Mouse (Mus musculus) embryonic facial prominence, embryonic 10.5 days (tissue): ENCODE results near the gene Pcsk2. TPM values are rescaled to one million over a fixed set of nuclear protein-coding genes. Genes with fewer than 3 reads are reported as not detected.
A peak's percentile ranks its signal among the peaks of the same experiment; 100 is the strongest.

Experiments used
- DNase-seq: peaks from one replicate; pipeline ENCODE4 v3.0.0-alpha.2; 2017; ENCODE audit warnings: low spot score
- H3K27ac ChIP-seq: fragments of 300-500 bp; sonication (generic); replicated peaks from 2 replicates; pipeline ENCODE4 v1.5.1; 2016; ENCODE audit warnings: mild to moderate bottlenecking
- H3K27me3 ChIP-seq: fragments of 300-500 bp; sonication (generic); replicated peaks from 2 replicates; pipeline ENCODE4 v1.6.1; 2016; ENCODE audit warnings: low read depth, mild to moderate bottlenecking; ENCODE audit not compliant: poor library complexity, severe bottlenecking
- H3K36me3 ChIP-seq: fragments of 300-500 bp; sonication (generic); replicated peaks from 2 replicates; pipeline ENCODE4 v1.6.1; 2016; ENCODE audit warnings: mild to moderate bottlenecking, moderate library complexity
- H3K4me1 ChIP-seq: fragments of 300-500 bp; sonication (generic); 2 replicates; pipeline ENCODE4 v1.6.1; 2016
- H3K4me3 ChIP-seq: fragments of 300-500 bp; sonication (generic); 2 replicates; pipeline ENCODE4 v1.5.1; 2016; ENCODE audit warnings: mild to moderate bottlenecking, moderate library complexity
- H3K9me3 ChIP-seq: fragments of 300-500 bp; sonication (generic); 2 replicates; pipeline ENCODE4 v1.6.1; 2016; ENCODE audit warnings: mild to moderate bottlenecking
- WGBS: fragments of 180-500 bp; shearing (Covaris S2); methylation state at CpG from one replicate; pipeline ENCODE4 v1.1.7; 2016; 5-methylcytosine and 5-hydroxymethylcytosine counted together
- polyA plus RNA-seq: library from polyadenylated mRNA; unstranded; fragments of >200 nt; fragmentation: Nextera tagmentation; extraction: Ambion mirVana; gene quantifications from 2 replicates; pipeline ENCODE4 v1.2.1, GENCODE M21; 2016

Pcsk2 gene
- polyA plus RNA-seq, 1 experiment from 2014 or later: 0.93 TPM

DNA sequence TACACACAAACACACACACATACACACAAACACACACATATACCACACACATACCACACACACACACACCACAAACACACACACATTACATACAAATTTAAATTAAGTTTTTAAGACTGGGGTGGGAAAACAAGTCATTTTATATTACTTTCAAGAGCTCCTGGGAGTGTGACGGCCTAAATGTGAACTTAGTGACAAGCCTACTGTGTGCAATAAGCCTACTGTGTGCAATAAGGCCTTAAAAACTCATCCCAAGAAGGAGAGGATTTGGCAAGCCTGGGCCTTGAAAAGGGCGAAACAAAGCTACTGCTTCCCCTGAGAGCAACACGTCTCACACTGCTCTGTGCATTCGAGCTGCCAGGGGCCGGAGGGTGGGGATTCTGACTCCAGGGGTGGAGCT is 286.8 kb downstream of the Pcsk2 start:
- Histone ChIP-seq H3K9me3 (no peaks in the 10 kb centered on the region), H3K27ac (no peak overlapping the region), H3K4me1 (peaks cover 24% of the 10 kb centered on the region), H3K27me3 (no peaks in the 10 kb centered on the region), H3K36me3 (no peaks in the 10 kb centered on the region), H3K4me3 (no peak overlapping the region)
- DNase-seq: no peak
- 76% methylated on average over 5 of the region's 5 CpGs for WGBS

DNA sequence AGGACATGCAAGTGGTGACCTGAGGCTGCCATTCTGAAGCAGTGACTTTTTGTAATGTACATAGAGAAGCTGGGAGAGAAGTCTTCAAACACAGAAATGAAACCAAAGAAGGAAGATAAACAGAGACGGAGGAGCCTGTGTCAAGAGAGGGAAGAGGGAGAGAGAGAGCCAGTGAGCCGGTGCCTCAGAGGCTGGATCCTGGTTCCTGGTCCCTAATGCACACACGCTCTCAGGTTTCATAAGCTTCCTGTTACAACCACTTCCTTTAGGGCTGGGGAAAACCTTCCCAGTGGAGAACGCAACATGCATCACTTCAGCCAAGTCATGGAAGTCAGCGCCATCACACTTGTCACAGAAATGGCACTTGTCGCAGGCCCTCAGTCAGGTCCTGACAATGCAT is 288.1 kb downstream of the Pcsk2 start:
- Histone ChIP-seq H3K9me3 (no peaks in the 10 kb centered on the region), H3K4me1 (peaks cover 24% of the 10 kb centered on the region), H3K36me3 (no peaks in the 10 kb centered on the region), H3K4me3 (no peak overlapping the region), H3K27ac (no peak overlapping the region; the same call in 1 of the 2 replicates), H3K27me3 (no peaks in the 10 kb centered on the region)
- WGBS: 66% methylated on average over 6 of the region's 6 CpGs
- DNase-seq: no peak

DNA sequence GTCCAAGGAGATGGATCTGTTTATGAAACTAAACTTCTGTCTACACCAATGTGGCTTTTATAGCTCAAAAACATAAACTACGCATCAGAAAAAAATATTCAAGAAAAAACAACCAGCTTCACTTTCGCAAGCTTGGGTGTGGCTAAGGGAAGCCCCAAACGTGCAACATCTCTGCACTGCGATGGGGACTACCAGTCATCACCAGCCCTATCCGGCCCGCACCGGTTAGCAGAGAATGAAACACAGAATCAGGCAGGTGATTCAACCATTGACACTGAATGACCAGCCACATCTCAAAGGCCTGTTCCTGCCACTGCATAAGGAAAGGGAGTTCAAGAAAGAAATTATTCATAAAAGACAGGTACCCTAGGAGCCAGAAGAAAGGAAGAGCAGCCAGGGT is 289.9 kb downstream of the Pcsk2 start:
- no peak for DNase-seq
- H3K27ac ChIP-seq: no peak overlapping the region
- H3K27me3 ChIP-seq: no peaks in the 10 kb centered on the region
- H3K36me3 ChIP-seq: no peaks in the 10 kb centered on the region
- 88% methylated on average over 7 of the region's 7 CpGs for WGBS
- no peaks in the 10 kb centered on the region for H3K9me3 ChIP-seq
- H3K4me3 ChIP-seq: no peak overlapping the region
- H3K4me1 ChIP-seq: peaks cover 24% of the 10 kb centered on the region

DNA sequence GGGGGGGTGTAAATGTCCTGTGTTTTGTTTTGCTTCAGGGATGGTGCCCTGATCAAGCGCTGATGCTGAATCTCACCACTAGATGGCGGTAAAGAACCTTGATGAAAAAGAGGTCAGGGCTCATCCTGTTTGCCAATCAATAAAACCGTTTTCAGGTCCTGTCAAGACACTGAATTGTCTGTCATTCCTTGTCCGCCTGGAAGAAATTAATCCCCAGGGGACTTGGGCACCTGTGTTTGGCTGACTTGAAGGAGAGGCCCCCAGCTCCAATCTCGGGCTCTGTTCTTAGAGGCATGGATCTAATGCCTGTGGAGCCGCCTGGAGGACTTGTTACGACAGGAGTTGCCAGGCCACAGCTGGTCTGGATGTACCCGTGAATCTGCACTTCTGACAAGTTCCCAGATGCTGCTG is 291.3 kb downstream of the Pcsk2 start:
- peaks cover 15% of the 10 kb centered on the region for H3K4me1 ChIP-seq
- DNase-seq: peak; percentile 74
- H3K4me3 ChIP-seq: peak overlapping the region; percentile 47
- no peaks in the 10 kb centered on the region for H3K27me3 ChIP-seq
- no peak overlapping the region; the same call in 1 of the 2 replicates for H3K27ac ChIP-seq
- no peaks in the 10 kb centered on the region for H3K9me3 ChIP-seq
- H3K36me3 ChIP-seq: no peaks in the 10 kb centered on the region
- 1% methylated on average over 8 of the region's 8 CpGs for WGBS

DNA sequence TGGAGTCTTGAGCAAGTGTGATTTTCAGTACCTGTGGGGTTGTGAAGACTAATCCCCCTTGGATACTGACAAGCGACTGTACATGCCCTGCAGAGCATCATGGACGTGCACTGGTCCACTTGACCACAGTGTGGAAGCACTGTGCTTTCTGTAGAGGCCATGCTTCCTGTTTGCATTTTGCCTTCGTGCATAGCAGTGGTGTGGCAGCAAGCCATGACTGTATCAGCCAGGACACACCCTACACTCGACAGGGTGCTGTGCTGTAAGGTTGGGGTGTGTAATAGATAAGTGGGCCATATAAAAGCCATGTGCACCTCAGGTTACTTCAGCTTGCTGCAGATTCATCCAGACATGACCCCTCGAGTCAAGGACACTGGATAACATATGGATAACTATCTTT is 292.7 kb downstream of the Pcsk2 start:
- no peak for DNase-seq
- Histone ChIP-seq H3K4me3 (no peak overlapping the region), H3K4me1 (peaks cover 14% of the 10 kb centered on the region), H3K27ac (no peak overlapping the region), H3K27me3 (no peaks in the 10 kb centered on the region), H3K9me3 (no peaks in the 10 kb centered on the region), H3K36me3 (no peaks in the 10 kb centered on the region)
- WGBS: 70% methylated on average over 5 of the region's 5 CpGs

DNA sequence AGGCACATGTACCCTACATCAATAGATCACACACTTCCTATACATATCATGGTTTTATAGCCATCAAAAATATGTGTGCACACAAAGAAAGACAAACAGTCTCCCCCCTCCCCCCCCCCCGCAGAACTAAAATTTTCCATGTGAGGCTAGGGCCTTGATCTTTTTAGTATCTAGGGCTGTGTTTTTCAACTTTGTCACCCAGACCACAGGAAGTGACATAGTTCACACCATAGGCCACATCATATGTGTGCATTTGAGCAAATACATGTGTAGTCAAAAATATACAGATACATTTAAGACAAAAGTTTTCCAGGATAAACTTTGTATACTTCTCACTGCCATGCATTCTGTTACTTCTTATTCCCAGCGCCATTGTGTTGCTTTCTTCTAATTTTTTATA is 293.5 kb downstream of the Pcsk2 start:
- Histone ChIP-seq H3K9me3 (no peaks in the 10 kb centered on the region), H3K4me1 (peaks cover 6% of the 10 kb centered on the region), H3K27me3 (no peaks in the 10 kb centered on the region), H3K27ac (no peak overlapping the region), H3K4me3 (no peak overlapping the region), H3K36me3 (no peaks in the 10 kb centered on the region)
- no peak for DNase-seq
- WGBS: 83% methylated on average over 2 of the region's 2 CpGs

DNA sequence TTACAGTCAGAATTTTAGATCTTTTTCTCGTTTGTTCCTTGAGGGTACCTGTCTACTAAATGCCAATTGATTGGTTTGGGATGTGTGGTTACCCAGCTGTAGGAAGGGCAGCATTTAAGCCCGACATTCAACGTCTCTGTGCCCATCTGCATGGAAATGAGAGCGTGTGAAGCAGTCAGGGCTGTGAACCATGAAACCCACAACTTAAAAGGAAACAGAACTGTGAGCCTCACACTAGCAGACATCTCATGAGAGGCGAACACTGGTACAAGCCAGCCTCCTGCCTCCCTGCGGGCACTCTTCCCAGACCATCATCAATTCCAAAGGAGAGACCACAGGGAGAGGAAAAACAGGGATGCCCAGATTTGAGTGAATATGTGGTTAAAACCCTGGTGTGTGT is 294.9 kb downstream of the Pcsk2 start:
- 86% methylated on average over 6 of the region's 6 CpGs for WGBS
- DNase-seq: no peak

DNA sequence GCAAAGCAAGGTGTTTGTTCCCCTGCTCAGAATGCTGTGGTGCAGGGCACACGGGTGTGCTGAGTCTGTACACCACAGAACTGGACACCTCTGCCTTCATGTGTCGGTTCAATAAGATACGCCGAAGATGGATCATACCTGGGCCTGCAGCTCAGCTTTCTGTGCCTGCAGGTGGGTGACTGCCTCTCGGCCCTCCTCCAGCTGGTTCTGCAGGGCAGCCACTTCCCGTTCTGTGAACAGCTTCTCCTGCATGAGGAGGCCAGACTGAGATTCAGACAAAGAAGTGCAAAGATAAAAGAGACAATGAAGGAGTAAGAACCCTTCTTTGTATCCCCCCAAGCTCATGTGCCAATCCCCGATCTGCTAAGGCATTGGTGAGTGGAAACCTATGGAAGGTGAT is 295.6 kb downstream of the Pcsk2 start:
- Histone ChIP-seq H3K27ac (no peak overlapping the region), H3K4me3 (no peak overlapping the region)
- WGBS: 87% methylated on average over 7 of the region's 7 CpGs

More for the DNA sequence above, 294.9 kb downstream of the Pcsk2 start:
- Histone ChIP-seq H3K27me3 (no peaks in the 10 kb centered on the region), H3K36me3 (no peaks in the 10 kb centered on the region), H3K4me1 (peaks cover 5% of the 10 kb centered on the region), H3K4me3 (no peak overlapping the region), H3K9me3 (no peaks in the 10 kb centered on the region), H3K27ac (no peak overlapping the region)

DNA sequence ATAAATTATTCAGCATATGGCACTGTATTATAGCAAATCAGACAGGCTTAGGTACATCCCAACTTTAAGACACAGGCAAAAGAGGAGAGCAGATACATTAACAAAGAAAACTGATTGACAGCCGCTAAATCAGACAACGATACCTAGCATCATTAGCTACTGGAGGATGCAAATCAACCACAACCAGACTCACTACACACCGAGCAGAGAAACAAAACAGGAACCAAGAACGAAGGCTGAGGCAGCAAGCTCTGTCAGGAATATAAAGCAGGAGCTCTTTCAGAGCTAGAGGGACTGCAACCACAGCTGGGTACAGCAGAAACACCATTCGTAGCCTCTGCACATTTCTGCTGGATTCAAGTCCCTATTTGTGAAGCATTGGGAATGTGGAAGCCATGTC is 298.8 kb downstream of the Pcsk2 start:
- no peaks in the 10 kb centered on the region for H3K9me3 ChIP-seq
- no peak for DNase-seq
- H3K4me3 ChIP-seq: no peak overlapping the region
- no peak overlapping the region for H3K27ac ChIP-seq
- no peaks in the 10 kb centered on the region for H3K36me3 ChIP-seq
- no peaks in the 10 kb centered on the region for H3K27me3 ChIP-seq
- 82% methylated on average over 5 of the region's 5 CpGs for WGBS
- H3K4me1 ChIP-seq: peaks cover 6% of the 10 kb centered on the region; the same call in 1 of the 2 replicates

More for the DNA sequence above, 295.6 kb downstream of the Pcsk2 start:
- Histone ChIP-seq H3K27me3 (no peaks in the 10 kb centered on the region), H3K36me3 (no peaks in the 10 kb centered on the region), H3K9me3 (no peaks in the 10 kb centered on the region), H3K4me1 (peaks cover 5% of the 10 kb centered on the region)
- DNase-seq: no peak

DNA sequence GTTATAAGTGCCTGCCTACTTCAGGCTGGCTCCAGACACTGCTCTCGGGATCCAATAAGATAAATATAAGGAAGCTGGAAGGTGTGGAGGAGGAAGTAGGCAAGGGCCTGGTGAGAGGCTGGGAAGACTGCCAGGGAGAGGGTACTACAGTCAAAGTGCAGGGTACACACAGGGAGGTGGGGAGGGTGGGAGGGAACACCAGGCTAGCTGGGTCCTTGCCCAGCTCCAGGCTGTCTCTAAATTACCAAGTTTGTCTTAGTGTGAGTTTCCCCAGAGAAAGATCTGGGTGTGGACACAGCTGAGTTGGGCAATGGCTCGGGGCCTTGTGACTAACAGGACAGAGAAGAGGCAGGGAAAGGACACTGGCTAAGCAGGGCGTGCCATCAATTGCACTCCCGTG is 300.8 kb downstream of the Pcsk2 start:
- Histone ChIP-seq H3K36me3 (no peaks in the 10 kb centered on the region), H3K4me3 (no peak overlapping the region), H3K4me1 (peaks cover 6% of the 10 kb centered on the region; the same call in 1 of the 2 replicates), H3K9me3 (no peaks in the 10 kb centered on the region), H3K27me3 (no peaks in the 10 kb centered on the region), H3K27ac (no peak overlapping the region)
- 72% methylated on average over 4 of the region's 4 CpGs for WGBS
- DNase-seq: no peak

DNA sequence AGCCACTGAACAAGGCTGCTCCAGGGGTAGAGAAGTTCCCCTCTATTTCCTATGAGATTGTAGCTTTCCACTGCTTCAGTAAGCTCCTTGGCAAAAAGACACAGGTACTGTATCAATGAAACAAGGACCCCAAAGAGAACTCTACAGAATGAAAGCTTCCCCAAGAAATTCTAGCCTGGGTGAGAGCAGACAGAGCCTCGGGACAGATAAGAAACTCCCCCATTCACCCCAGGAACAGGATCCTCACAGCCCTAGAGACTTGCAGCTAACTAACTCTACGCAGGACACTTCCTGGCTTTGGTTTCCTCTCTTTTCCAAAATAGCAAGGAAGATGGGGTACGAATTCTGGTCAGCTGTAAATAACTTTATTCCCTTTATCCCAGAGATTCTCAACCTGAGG is 301.3 kb downstream of the Pcsk2 start:
- Histone ChIP-seq H3K27ac (no peak overlapping the region), H3K36me3 (no peaks in the 10 kb centered on the region), H3K27me3 (no peaks in the 10 kb centered on the region), H3K4me3 (no peak overlapping the region), H3K9me3 (no peaks in the 10 kb centered on the region), H3K4me1 (peaks cover 6% of the 10 kb centered on the region; the same call in 1 of the 2 replicates)
- DNase-seq: no peak
- WGBS: 61% methylated on average over 3 of the region's 3 CpGs

DNA sequence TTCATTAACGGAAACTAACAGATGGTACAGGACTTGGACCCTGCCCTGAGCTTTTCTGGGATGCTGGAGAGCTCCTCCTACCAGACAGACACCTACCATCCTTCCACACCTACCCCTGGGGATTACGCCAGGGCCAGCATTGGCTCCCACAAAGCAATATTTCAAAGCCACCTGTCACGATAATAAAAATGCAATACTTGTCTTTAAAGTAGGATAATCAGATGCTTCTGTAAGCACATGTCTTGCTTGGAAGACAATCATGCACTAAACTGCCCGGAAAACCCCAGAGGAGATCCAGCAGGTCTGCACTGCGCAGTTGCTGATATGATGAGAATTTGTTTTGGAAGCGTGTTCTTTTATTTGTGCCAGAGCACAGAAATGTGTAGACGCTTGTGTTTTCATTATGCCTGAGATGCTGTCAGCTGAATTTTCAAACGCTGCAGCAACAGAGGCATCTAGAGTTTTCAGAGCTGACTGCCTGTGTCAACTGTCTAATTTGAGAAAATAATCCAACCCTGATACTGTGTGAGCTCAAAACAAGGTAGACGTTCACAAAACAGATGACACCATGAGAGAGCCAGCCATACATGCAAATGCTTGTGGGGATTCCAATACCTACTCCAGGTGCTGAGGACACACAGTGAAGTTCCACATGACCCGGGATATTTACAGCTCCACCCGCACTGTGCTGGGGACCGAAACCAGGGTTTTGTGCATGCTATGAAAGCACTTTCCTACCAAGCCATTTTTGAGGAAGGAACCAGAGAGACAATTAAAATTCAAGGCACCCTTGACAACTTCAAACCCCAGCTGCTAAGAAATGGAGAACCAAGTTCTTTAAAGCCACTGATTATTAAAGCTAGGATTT is 305.6 kb downstream of the Pcsk2 start:
- Histone ChIP-seq H3K27me3 (no peaks in the 10 kb centered on the region), H3K36me3 (no peaks in the 10 kb centered on the region), H3K4me1 (peaks cover 6% of the 10 kb centered on the region; the same call in 1 of the 2 replicates), H3K9me3 (no peaks in the 10 kb centered on the region), H3K4me3 (no peak overlapping the region), H3K27ac (no peak overlapping the region)
- 89% methylated on average over 12 of the region's 12 CpGs for WGBS
- DNase-seq: no peak
